Mouse (Mus musculus) ES-Bruce4 (cell line): Measurements from ENCODE around the gene Agpat1.

Source experiments
- CTCF ChIP-seq: IDR thresholded peaks from one replicate; pipeline ENCODE4 v1.8.1; 2011; ENCODE audit warnings: low read depth, low read length
- EP300 ChIP-seq: IDR thresholded peaks from 2 replicates; pipeline ENCODE4 v1.6.1; 2011; ENCODE audit warnings: low read depth, low read length; ENCODE audit not compliant: insufficient read depth
- POLR2A ChIP-seq: IDR thresholded peaks from one replicate; pipeline ENCODE4 v1.8.1; 2011; ENCODE audit warnings: low read length; ENCODE audit not compliant: insufficient read depth

DNA sequence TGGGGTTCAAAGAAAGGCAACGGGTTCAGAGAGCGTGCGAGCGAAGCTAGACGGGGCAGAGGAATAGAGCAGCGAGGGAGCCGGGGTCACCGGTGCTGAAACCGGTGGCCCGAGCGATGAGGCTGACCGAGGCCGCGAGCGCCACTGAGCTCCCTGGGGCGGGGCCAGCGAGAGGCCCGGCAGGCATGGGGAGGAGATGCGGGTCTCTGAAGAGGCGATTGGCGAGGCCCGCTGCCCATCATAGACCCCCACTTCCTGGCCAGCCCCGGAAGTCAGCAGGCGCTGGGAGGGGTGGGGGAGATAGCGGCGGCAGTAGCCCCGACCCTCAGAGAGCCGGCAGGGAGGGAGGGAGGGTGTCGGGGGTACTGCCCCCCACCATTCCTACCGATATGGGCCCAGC is 1.5 kb downstream of the Agpat1 start:
- TF ChIP-seq EP300 (no peak), POLR2A (peak; percentile 92), CTCF (no peak)
